Mouse (Mus musculus) spleen, postnatal 10 days (tissue): ENCODE measurements around the gene Cib4.
A peak's percentile ranks its signal among the peaks of the same experiment; 100 is the strongest.

Experiments used
- DNase-seq, 2 experiments: peaks; one replicate each; pipeline ENCODE4 v3.0.0; 2021 to 2022; ENCODE audit warnings: low spot score in 2 of 2

Cib4 gene

DNA sequence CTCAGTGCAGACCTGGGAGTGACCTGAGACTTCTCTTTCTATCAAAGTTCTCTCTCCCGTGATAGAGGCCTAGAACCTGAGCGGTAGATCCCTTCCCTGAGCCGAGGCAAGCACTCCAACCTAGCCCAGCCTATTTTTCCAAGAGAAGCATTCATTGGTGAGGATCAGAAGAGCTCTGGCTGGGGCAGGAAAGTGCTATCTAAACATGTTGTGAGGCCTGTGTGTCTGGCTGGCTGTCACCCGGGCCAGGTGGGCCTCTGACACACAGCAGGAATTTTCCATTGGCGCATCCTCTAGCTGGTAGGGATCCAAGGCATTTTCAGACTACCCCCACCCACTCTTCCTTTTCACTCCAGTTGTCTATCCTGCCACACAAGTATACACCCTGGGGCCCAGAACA, 26.2 kb upstream of the Cib4 start:
- DNase-seq = no peak

DNA sequence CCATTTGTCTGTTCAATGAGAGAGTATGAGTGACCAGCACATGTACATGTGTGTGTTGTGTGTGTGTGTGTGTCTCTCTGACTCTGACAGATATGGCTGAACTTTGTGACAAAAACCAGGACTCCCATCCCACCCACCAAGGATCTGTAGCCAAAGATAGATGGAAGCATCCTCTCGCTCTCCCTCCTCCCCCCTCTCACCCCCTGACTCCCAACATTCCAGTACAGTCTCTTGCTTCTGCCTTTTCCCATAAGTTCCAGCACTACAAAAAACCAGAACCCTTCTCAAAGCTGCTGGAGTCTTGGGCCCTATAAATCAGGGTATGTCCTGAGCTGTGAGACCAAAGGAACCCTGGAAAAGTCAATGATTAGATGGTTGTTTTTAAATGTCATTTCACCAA, 22.8 kb upstream of the Cib4 start:
- DNase-seq = no peak

DNA sequence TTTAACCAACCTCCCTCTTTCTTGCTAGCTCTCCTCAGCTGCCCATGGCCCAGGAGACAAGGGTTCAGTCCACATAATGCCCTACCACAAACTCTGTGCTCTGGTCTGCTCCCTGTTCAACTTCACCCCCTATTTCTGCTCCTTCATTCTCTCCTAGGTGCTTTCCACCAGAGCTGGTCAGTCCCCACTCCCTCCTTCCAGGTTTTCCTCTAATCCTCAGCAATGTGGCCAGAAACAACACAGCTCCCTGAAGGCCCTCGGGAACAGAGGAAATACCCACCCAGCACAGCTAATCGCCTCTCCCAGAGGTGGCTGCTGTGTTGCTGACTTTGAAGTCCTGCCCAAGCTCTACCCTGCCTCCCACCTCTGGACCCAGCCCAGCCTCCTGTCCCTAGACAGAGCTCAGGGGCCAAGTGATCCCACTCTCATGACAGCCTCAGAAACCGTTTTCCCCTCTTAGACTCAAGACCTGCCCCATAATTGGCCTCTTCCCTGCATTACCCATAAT, 14.4 kb upstream of the Cib4 start:
- DNase-seq = no peak

DNA sequence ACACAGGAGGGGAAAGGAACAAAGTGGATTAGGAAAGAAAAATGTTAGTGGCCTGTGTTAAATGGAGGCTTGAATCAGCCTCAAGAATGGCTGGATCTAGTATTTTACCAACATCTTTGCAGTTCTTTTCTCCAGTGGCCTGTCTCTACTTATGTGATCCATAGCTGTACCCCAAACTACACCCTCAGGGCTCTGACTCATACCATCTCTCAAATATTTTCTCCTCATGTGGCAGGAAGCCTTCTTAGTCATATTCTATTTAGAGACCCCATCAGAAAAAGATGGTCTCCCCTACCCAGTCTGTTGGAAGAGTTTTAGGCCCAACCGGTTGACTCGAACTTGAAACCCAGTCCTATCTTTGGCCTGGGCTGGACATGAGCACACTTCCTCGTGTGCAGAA, 13.8 kb upstream of the Cib4 start:
- no peak for DNase-seq

DNA sequence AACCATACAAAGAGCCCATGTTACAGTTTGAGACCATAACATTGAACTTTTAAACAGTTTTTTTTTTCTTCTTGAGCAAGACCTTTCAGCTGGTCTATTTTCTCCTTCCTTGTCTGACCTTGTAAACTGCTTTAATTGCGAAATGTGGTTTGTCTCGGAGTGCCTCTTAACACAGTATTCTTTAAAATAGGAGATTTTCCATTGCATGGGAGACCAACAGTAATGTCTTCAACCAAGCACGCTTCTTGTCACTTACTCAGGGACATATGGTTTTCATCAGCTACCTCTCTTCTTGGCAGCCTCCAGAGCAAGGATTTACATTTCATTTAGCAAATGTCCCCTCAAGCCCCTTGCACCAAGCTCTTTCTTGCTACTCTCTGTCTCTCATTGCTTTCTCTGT, 10.6 kb upstream of the Cib4 start:
- DNase-seq = no peak

DNA sequence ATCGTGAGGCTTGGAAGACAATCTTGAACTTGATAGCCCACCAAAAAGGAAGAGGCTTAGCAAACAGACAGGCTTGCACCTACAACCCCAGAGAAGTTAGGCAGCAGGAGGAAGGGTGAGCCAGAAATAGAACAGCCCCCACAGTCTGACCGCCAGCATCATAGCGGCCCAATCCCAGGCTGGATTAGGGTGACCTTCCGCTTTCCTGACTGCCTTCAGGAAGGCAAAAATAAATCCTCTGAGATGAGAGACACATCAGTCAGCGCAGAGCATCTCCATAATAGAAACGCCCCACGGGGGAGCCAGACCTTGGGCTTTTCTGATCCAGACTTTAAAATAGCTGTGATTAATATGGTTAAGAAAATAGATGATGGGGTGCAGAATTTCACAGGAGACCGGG, 9.3 kb upstream of the Cib4 start:
- no peak for DNase-seq

DNA sequence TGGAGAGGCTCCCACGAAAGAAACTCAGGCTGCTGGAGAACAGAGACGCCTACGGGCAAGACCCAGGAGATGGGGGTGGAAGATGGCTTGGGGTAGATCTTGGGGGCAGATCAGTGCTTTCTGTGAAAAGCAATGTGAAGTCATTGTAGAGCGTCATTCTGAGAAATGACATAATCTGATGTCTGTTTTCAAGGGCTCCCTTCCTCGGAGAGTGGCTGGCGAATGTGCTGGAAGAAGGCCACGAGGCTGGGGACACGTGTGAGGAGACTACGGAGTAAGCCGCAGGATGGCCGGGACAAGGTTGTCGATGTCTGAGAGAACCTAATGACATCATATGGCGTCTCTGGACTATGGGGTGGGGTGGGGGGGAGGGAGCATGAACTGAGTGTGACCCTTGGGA, 8.3 kb upstream of the Cib4 start:
- DNase-seq = no peak

DNA sequence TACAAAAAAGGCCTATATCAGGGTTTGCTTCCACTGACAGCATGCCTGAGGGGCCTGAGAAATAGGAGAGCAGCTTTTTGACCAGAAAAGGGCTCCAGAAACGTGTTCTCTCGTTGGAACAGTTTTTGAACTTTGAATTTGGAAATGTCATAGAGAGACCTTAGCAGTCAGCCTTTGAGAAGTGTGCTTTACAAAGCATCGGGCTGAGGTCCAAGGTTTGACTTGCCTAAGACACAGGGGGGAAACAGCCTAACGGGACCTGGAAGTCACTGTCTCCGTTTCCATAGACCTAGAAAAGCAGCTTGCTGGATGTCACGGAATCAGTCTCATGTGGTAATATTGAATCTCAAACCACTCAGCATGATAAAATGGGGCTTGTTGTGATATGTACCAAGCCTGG, 6.4 kb upstream of the Cib4 start:
- no peak for DNase-seq

DNA sequence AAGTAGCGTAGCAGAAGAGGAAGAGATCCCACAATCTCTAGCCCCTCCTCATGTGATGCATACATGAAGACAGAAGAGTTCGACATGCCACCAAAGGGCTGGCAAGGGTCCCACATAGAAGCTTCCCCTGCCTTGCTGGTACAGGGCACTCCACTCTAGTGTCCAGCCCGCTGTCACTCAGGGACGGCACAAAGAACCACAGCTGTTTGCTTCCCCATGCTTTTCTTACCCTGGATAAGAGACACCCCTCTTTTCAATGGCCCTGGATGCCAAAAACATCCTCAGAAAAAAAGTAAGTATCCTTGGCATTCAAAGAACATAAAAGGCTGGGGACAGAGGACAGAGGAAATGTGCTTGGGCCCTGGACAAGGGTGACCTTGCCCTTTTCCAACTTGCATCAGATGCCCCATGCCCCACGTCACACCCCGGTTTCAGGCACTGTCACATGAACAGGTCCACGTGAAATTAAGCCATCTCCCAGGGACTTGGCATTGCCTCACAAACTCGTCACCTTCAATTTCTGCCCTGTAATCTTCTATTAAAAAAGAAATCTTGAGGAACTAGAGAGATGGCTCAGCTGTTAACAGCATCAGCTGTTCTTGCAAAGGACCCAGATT, 5.5 kb upstream of the Cib4 start:
- DNase-seq = no peak

DNA sequence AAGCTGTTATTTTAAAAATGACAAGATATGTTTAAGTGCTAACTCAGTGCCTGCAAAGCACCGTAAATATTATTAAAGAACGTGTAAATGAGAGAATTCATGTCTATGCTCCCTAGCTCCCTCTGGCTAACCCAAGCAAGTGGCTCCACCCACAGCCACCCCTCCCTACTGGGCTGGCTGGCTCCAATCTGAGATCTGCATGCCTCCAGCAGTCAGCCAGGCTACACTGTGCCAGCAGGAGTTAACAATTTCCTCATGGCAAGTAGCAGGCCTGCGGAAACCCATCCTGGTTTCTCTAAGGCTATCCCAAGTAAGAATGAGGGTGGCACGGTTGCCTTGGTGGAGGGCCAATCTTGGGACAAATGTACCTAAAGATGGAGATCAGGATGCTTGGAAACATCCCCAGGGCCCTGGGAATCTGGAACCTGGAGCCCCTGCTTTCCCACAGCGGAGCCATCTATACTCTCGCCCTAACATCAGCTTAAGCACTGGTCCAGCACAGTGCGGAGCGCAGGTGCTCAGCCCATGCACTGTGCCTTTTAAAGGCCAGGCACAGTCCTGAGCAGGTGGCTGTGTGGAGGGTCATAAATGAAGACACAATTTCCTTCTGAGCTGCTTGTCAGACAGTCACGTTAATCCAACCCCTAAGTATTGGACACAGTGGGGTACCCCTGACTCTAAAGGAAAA, 4.8 kb upstream of the Cib4 start:
- no peak for DNase-seq

DNA sequence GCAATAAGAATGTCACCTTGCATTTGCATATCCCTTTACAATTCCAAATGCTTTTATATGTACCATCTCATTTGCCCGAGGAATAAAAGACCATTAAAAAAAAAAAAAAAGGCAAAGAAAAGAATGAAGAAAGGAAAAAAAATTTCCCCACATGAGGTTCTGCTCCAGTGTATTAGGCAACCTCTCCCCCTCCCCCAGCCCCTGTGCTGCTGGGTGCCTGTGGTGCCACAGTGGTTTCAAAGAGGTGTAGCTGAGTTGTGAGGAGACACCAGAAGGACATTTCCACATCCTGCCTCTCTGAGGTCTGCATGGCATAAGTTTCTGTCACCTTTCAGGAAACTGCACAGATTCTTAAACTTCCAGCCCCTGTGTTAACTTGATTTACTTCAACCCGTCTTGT, 3.0 kb upstream of the Cib4 start:
- DNase-seq = no peak

DNA sequence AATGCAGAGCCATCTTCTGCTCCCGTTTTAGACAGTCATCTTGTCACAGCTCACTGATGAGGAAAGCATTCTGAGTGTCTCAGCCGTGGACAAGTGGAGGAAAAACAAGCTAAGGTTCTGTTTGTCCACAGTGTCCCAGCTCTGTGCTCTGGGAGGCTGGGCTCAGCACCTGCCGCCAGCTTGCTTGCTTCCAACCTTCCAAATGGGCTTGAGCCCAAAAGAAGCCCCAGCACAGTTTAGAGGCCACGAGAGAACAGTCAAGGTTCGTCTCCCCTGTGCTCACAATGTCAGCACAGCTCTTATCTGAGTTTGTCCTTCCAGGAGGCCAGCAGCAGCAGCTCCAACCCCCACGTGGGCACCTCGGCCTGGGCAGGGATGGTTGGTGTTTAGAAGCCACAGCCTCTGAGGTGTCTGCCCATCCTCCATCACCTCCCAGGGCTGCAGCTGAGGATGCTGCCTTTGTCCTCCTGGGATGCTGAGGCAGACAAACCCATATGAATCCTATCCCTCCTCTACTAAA, 9.5 kb downstream of the Cib4 start:
- DNase-seq = no peak

DNA sequence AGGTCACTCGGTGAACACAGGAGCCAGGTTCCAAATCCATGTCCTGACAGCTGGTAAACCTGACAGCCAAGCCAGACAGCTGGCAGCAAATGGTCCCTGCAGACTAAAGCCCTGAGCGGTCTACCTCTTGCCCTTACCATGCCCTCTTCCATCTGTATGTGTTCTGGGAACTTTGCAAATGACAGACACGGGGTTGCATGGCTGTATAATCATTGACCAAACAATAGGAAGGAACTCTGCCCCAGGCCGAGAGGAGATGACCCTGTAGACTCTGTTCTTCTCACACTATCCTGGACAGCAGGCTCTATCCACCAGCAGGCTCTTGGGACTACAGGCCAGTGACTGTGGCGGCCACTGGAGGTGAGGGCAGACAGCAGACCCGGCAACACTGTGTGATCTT, 11.0 kb downstream of the Cib4 start:
- no peak for DNase-seq

DNA sequence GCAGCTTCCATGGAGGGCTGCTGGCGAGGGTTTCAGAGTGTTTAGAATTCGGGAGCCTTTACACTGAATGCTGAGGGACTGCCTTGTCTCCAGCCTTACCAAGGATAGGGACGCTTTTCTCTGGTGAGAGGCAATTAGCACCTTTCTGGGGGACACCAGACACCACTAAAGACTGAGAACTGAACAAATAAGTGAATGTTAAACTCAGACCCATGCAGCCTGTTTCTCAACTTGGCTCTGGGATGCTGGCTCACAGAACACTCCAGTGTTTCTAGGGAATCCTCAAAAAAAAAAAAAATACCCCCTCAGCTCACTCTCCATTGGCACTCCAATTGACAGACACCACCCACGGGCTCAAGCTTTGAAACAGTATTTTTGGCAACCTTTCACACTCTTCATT, 16.7 kb downstream of the Cib4 start:
- no peak for DNase-seq

DNA sequence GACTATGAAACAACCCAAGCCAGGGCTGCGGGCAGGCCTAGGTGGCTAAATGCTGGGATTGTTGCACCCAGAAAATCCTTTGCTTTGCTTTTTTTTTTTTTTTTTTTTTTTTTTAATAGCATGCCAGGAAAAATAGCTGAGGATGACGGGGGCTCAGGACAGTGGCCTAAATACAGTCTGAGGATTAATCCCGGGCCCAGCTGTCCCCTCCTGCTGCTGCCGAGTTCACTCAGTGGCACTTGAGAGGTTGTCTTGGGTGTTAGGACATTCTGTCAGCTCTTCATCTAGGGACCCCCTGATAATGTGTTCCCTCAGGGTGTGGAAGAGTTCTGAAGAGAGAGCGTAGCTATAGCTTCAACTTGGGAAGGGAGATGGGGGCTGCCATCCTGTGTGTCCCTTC, 18.5 kb downstream of the Cib4 start:
- DNase-seq = no peak

DNA sequence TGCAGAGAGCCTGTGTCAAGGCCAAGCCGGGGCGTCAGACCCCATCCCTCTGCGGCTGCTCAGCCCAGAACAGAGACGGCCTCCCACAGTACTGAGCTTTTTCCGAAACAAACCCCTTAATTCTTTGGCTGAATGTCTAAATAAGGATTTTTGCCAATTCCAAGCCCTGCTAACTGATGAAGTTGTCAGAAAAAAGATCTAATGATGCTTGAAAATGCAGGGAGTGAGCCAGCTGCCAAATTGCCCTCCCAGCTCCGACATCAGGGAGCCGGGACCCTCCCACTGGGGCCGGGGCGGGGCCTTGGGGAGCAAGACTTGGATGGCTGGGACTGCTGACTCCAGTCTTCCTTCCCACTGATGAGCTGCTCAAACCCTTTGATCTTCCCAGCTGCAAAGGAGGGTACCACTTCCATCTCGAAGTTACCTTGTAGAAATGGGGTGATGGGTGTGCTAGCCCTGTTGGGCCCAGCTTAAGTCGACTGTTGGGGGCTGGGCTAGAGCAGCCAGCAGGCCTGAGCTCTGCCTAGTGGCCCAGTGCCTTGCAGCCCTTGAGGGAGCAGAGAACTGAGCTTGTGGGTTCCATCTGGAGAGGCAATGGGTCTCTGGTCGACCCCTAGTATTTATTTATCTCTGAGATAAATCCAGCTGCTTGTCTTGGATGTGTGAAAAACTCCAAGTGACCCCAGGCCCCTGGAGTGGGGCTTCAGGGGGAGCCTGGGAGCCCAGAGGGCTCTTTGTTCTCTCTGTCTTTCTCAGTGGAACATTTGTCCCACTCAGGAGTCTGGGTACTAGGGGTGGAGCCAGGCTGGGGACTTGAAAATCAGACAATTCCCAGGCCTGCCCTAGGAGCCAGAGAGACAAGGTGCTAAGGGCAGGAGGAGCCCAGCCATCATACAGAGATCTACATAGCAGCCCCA, 19.5 kb downstream of the Cib4 start:
- no peak for DNase-seq

DNA sequence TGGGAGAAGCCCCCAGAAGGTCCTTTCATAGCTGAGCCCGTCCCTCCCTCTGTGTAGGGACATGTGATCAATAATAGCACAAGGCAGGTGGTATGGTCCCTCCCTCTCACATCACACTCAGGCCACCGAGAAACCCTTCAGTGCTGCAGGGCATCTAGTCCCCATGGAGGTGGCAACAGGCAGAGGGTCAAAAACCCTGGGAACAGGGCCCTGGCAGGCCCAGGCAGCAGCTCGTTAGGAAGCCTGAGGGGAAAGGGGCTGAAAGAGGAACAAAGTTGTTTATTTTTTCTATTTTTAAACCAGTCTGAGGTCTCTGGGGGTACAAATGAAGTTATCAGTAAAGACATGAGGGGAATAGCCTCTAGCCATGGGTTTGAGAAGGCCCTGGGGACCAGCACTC, 21.4 kb downstream of the Cib4 start:
- DNase-seq = no peak

DNA sequence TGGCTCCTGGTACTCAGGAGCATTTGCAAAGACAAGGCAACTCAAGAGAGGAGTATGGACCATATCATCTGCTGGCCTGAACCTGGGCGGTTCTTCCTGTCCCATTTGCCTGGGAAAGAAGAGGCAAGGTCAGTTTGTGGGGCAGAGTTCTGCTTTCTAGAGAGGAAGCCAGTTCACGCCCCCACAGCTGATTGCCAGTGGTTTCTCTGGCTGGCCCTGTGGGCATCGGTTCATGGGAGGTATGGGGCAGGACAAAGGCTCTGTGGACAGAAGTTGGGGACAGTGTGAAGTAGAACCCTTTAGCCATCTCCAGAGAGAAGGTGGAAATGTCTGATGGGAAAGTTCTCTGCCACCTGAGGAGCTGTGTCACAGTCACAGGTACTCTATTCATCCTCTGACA, 22.5 kb downstream of the Cib4 start:
- no peak for DNase-seq

DNA sequence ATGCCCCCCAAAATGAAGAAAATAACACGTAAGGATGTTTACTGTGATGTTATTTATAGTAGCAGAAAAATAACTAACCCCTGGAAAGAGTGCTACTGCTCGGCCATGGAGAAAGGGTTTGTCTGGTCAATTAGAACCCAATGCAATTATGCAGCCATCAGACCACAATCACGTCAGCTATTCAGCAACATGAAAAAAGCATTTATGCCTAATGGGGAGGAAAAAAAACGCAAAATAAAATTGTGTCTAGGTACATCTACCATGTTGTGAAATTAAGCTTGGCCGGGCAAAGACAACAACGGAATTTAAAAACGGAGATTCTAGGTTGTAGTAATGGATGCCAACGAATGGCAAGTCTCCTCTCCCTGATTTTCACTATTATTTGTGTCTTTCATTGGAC, 23.2 kb downstream of the Cib4 start:
- no peak for DNase-seq

DNA sequence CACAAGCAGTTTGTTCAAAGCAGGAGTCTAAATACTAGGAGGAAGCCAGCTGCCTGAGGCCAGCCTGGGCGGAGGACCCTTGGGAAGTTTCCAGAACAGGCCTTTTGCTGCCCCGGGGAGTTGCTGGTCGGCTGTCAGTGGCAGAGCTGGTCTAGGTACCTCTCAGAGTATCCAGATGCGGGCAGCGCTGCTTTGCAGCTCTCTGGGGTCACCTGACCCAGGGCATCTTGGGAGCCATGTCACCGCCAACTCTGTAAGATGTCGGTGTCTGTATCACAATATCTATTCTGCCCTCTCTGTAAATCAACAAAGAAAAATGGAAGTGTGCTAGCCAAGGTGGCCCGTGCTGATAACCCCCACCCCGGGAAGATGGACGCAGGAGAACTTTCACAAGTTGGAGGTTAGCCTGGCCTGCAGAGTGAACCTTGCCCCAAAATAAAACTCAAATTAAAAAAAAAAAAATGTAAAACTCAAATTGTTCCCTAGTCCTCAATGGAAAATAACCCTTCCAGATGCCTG, 25.4 kb downstream of the Cib4 start:
- peak in 1 of 2 experiments; percentile 37 for DNase-seq

DNA sequence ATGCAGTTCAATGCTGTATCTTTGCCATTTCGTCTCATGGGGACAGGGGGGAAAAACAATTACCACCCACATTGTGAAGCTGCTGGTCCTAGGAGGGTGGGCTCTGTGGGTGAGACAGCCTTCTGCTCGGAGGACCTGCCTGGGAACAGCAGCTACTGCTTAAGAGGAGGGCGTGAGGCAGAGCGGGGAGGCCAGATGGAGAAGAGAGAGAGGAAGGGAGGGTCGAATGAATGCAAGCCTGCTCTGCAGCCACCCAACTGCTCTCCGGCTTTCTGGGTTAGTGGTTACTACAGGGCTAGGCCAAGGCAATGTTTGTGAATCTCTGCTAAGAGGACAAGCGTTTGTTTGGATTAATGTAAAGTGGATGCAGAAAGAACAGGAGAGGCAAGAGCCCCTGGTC, 26.1 kb downstream of the Cib4 start:
- DNase-seq = peak; percentile 22 to 30

DNA sequence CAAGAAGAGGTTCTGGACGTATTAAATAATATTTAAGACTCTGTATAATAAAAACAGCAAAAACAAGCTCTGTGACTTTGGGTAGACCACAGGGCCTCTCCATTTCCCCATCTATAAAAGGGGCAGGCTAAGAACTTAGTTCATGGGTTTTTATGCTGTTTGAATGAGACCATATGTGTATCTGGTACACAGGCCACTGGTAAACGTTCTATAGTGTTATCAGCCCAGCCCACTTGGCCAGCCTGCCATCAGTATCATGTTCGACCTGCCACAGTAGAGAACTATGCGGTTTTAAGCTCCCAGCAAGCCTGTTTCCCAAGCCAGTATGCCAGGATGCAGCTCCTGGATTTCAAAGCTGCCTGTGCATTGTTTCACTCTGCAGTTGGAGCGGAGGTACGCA, 27.1 kb downstream of the Cib4 start:
- peak in 1 of 2 experiments; percentile 65 for DNase-seq
